Mouse (Mus musculus): ENCODE data around the gene Rfx4. TPM values are rescaled to one million over a fixed set of nuclear protein-coding genes. Genes with fewer than 3 reads are reported as not detected.

Rfx4 gene
- total and polyA plus RNA-seq, 2 experiments = 1.8 to 5.1 TPM

GRCm38 (mm10) chr10:84938094-84938820, 182.4 kb downstream of the Rfx4 start:
- peak; percentile 26 for DNase-seq (ENCODE audit: extremely low read depth, low read depth, low spot score)
- no peak overlapping the region for H3K4me3 ChIP-seq (ENCODE audit: insufficient read depth, low read depth, low read length)
- TF ChIP-seq CTCF (IDR thresholded peaks at IDR 0.05; ENCODE audit: low read depth, low read length) (no peak), POLR2A (IDR thresholded peaks at IDR 0.05; ENCODE audit: extremely low read depth, insufficient read depth, low read length) (no peak)
- no peak overlapping the region for H3K27ac ChIP-seq (replicated peaks; ENCODE audit: insufficient read depth, low read depth, low read length)
- peaks cover 2% of the 10 kb centered on the region; the same call in 1 of the 2 replicates for H3K79me2 ChIP-seq (ENCODE audit: control insufficient read depth, insufficient read depth, low read length)
- H3K36me3 ChIP-seq (ENCODE audit: control insufficient read depth, insufficient read depth, low read length) = peaks cover 4% of the 10 kb centered on the region; the same call in 1 of the 2 replicates
- 71% methylated on average over 14 of the region's 14 CpGs for WGBS
- no peaks in the 10 kb centered on the region for H3K4me1 ChIP-seq (ENCODE audit: control insufficient read depth, insufficient read depth, low read length)
- no peak overlapping the region for H3K9ac ChIP-seq (ENCODE audit: low read depth, low read length)
- no peaks in the 10 kb centered on the region for H3K27me3 ChIP-seq (ENCODE audit: control insufficient read depth, insufficient read depth, low read length)

GRCm38 (mm10) chr10:84938886-84939285, 183.0 kb downstream of the Rfx4 start:
- TF ChIP-seq CTCF (IDR thresholded peaks at IDR 0.05; ENCODE audit: low read depth, low read length) = no peak
- TF ChIP-seq POLR2A (IDR thresholded peaks at IDR 0.05; ENCODE audit: extremely low read depth, insufficient read depth, low read length) = no peak
- Histone ChIP-seq H3K36me3 (ENCODE audit: control insufficient read depth, insufficient read depth, low read length) (peaks cover 4% of the 10 kb centered on the region; the same call in 1 of the 2 replicates), H3K4me1 (ENCODE audit: control insufficient read depth, insufficient read depth, low read length) (no peaks in the 10 kb centered on the region), H3K79me2 (ENCODE audit: control insufficient read depth, insufficient read depth, low read length) (peaks cover 2% of the 10 kb centered on the region; the same call in 1 of the 2 replicates), H3K27ac (replicated peaks; ENCODE audit: insufficient read depth, low read depth, low read length) (no peak overlapping the region), H3K9ac (ENCODE audit: low read depth, low read length) (no peak overlapping the region), H3K27me3 (ENCODE audit: control insufficient read depth, insufficient read depth, low read length) (no peaks in the 10 kb centered on the region), H3K4me3 (ENCODE audit: insufficient read depth, low read depth, low read length) (no peak overlapping the region)
- WGBS = 98% methylated on average over 5 of the region's 5 CpGs
- no peak for DNase-seq (ENCODE audit: extremely low read depth, low read depth, low spot score)

GRCm38 (mm10) chr10:84940356-84940755, 184.5 kb downstream of the Rfx4 start:
- H3K27ac ChIP-seq (replicated peaks; ENCODE audit: insufficient read depth, low read depth, low read length) = no peak overlapping the region
- DNase-seq (ENCODE audit: extremely low read depth, low read depth, low spot score) = no peak
- no peak for TF ChIP-seq CTCF (IDR thresholded peaks at IDR 0.05; ENCODE audit: low read depth, low read length)
- no peak for TF ChIP-seq POLR2A (IDR thresholded peaks at IDR 0.05; ENCODE audit: extremely low read depth, insufficient read depth, low read length)
- no peaks in the 10 kb centered on the region; the same call in 1 of the 2 replicates for H3K79me2 ChIP-seq (ENCODE audit: control insufficient read depth, insufficient read depth, low read length)
- H3K4me1 ChIP-seq (ENCODE audit: control insufficient read depth, insufficient read depth, low read length) = no peaks in the 10 kb centered on the region
- no peaks in the 10 kb centered on the region for H3K27me3 ChIP-seq (ENCODE audit: control insufficient read depth, insufficient read depth, low read length)
- 91% methylated on average over 1 of the region's 1 CpGs for WGBS
- no peak overlapping the region for H3K9ac ChIP-seq (ENCODE audit: low read depth, low read length)
- H3K4me3 ChIP-seq (ENCODE audit: insufficient read depth, low read depth, low read length) = no peak overlapping the region
- peaks cover 5% of the 10 kb centered on the region; the same call in 1 of the 2 replicates for H3K36me3 ChIP-seq (ENCODE audit: control insufficient read depth, insufficient read depth, low read length)

- WGBS = 98% methylated on average over 3 of the region's 3 CpGs
- H3K36me3 ChIP-seq (ENCODE audit: control insufficient read depth, insufficient read depth, low read length) = peaks cover 20% of the 10 kb centered on the region
- H3K4me1 ChIP-seq (ENCODE audit: control insufficient read depth, insufficient read depth, low read length) = no peaks in the 10 kb centered on the region
- no peaks in the 10 kb centered on the region for H3K27me3 ChIP-seq (ENCODE audit: control insufficient read depth, insufficient read depth, low read length)
- no peak overlapping the region for H3K4me3 ChIP-seq (ENCODE audit: insufficient read depth, low read depth, low read length)
- TF ChIP-seq POLR2A (IDR thresholded peaks at IDR 0.05; ENCODE audit: extremely low read depth, insufficient read depth, low read length) (no peak), CTCF (IDR thresholded peaks at IDR 0.05; ENCODE audit: low read depth, low read length) (no peak)
- DNase-seq (ENCODE audit: extremely low read depth, low read depth, low spot score) = no peak
- no peaks in the 10 kb centered on the region; the same call in 1 of the 2 replicates for H3K79me2 ChIP-seq (ENCODE audit: control insufficient read depth, insufficient read depth, low read length)
- no peak overlapping the region for H3K27ac ChIP-seq (replicated peaks; ENCODE audit: insufficient read depth, low read depth, low read length)
- H3K9ac ChIP-seq (ENCODE audit: low read depth, low read length) = no peak overlapping the region
These were observed 189.8 kb downstream of the Rfx4 start for GRCm38 (mm10) chr10:84945692-84946091.

- Histone ChIP-seq H3K36me3 (ENCODE audit: control insufficient read depth, insufficient read depth, low read length) (peaks cover 18% of the 10 kb centered on the region), H3K4me1 (ENCODE audit: control insufficient read depth, insufficient read depth, low read length) (no peaks in the 10 kb centered on the region), H3K4me3 (ENCODE audit: insufficient read depth, low read depth, low read length) (no peak overlapping the region), H3K27ac (replicated peaks; ENCODE audit: insufficient read depth, low read depth, low read length) (no peak overlapping the region), H3K79me2 (ENCODE audit: control insufficient read depth, insufficient read depth, low read length) (no peaks in the 10 kb centered on the region; the same call in 1 of the 2 replicates), H3K27me3 (ENCODE audit: control insufficient read depth, insufficient read depth, low read length) (no peaks in the 10 kb centered on the region), H3K9ac (ENCODE audit: low read depth, low read length) (no peak overlapping the region)
- no peak for TF ChIP-seq POLR2A (IDR thresholded peaks at IDR 0.05; ENCODE audit: extremely low read depth, insufficient read depth, low read length)
- no peak for TF ChIP-seq CTCF (IDR thresholded peaks at IDR 0.05; ENCODE audit: low read depth, low read length)
- no peak for DNase-seq (ENCODE audit: extremely low read depth, low read depth, low spot score)
- WGBS = 60% methylated on average over 8 of the region's 8 CpGs
These were observed 193.3 kb downstream of the Rfx4 start for GRCm38 (mm10) chr10:84948970-84949683.

Measured in liver, adult 2 months (tissue).